Mouse (Mus musculus): ENCODE results near the gene Ly6g. TPM values are rescaled to one million over a fixed set of nuclear protein-coding genes. Genes with fewer than 3 reads are reported as not detected.
"Not testable (repeated sequence)": the region's sequence is repeated elsewhere in the genome, so short reads cannot be mapped to it uniquely, and the experiment has no call there.

The Ly6g gene
- polyA plus RNA-seq, 1 experiment from 2014 or later: not detected

- H3K4me3 ChIP-seq: no peak overlapping the region
- WGBS: 57% methylated on average over 3 of the region's 3 CpGs
- ATAC-seq (ENCODE audit: extremely low read depth, insufficient number of reproducible peaks, low FRiP score, low TSS enrichment): no peak
Measured at GRCm38 (mm10) chr15:75143735-75144134, 11.3 kb upstream of the Ly6g start.

GRCm38 (mm10) chr15:75153087-75153486, 2.0 kb upstream of the Ly6g start:
- no peaks in the 10 kb centered on the region for H3K9me3 ChIP-seq
- no peak overlapping the region for H3K27ac ChIP-seq (replicated peaks)
- ATAC-seq (ENCODE audit: extremely low read depth, insufficient number of reproducible peaks, low FRiP score, low TSS enrichment): no peak
- no peak overlapping the region for H3K4me2 ChIP-seq
- H3K36me3 ChIP-seq: no peaks in the 10 kb centered on the region
- no peaks in the 10 kb centered on the region for H3K4me1 ChIP-seq
- no peak overlapping the region for H3K9ac ChIP-seq
- no peak overlapping the region for H3K4me3 ChIP-seq
- no peaks in the 10 kb centered on the region for H3K27me3 ChIP-seq (replicated peaks)

More at GRCm38 (mm10) chr15:75143735-75144134, 11.3 kb upstream of the Ly6g start:
- Histone ChIP-seq H3K4me2 (no peak overlapping the region), H3K9ac (no peak overlapping the region), H3K27me3 (replicated peaks) (no peaks in the 10 kb centered on the region), H3K36me3 (no peaks in the 10 kb centered on the region), H3K27ac (replicated peaks) (no peak overlapping the region), H3K9me3 (no peaks in the 10 kb centered on the region), H3K4me1 (no peaks in the 10 kb centered on the region)

- no peak overlapping the region for H3K9ac ChIP-seq
- H3K27ac ChIP-seq (replicated peaks): no peak overlapping the region
- no peak overlapping the region for H3K4me3 ChIP-seq
- no peak for ATAC-seq (ENCODE audit: extremely low read depth, insufficient number of reproducible peaks, low FRiP score, low TSS enrichment)
- no peaks in the 10 kb centered on the region for H3K4me1 ChIP-seq
- no peaks in the 10 kb centered on the region for H3K36me3 ChIP-seq
- H3K4me2 ChIP-seq: no peak overlapping the region
- H3K27me3 ChIP-seq (replicated peaks): no peaks in the 10 kb centered on the region
- 31% methylated on average over 1 of the region's 1 CpGs for WGBS
- peaks cover 11% of the 10 kb centered on the region; the same call in 1 of the 2 replicates for H3K9me3 ChIP-seq
Measured at GRCm38 (mm10) chr15:75157646-75158045, 2.6 kb downstream of the Ly6g start.

GRCm38 (mm10) chr15:75175506-75175905, 20.5 kb downstream of the Ly6g start:
- whole genome bisulfite sequencing: 40% methylated on average over 1 of the region's 1 CpGs
- no peaks in the 10 kb centered on the region for H3K36me3 ChIP-seq
- H3K4me1 ChIP-seq: no peaks in the 10 kb centered on the region
- no peak overlapping the region for H3K4me2 ChIP-seq
- H3K9me3 ChIP-seq: no peaks in the 10 kb centered on the region
- no peak overlapping the region for H3K9ac ChIP-seq
- H3K27me3 ChIP-seq (replicated peaks): no peaks in the 10 kb centered on the region
- ATAC-seq (ENCODE audit: extremely low read depth, insufficient number of reproducible peaks, low FRiP score, low TSS enrichment): no peak
- no peak overlapping the region for H3K27ac ChIP-seq (replicated peaks)
- no peak overlapping the region for H3K4me3 ChIP-seq

GRCm38 (mm10) chr15:75186291-75186690, 31.3 kb downstream of the Ly6g start:
- H3K4me3 ChIP-seq: no peak overlapping the region
- H3K9ac ChIP-seq: no peak overlapping the region
- WGBS: 36% methylated on average over 2 of the region's 2 CpGs
- no peaks in the 10 kb centered on the region for H3K9me3 ChIP-seq
- no peak overlapping the region for H3K27ac ChIP-seq (replicated peaks)
- ATAC-seq (ENCODE audit: extremely low read depth, insufficient number of reproducible peaks, low FRiP score, low TSS enrichment): no peak
- H3K4me1 ChIP-seq: no peaks in the 10 kb centered on the region
- H3K27me3 ChIP-seq (replicated peaks): no peaks in the 10 kb centered on the region
- no peak overlapping the region for H3K4me2 ChIP-seq
- no peaks in the 10 kb centered on the region for H3K36me3 ChIP-seq

GRCm38 (mm10) chr15:75189116-75189515, 34.1 kb downstream of the Ly6g start:
- H3K4me2 ChIP-seq: no peak overlapping the region
- no peak overlapping the region for H3K4me3 ChIP-seq
- H3K27ac ChIP-seq (replicated peaks): no peak overlapping the region
- 58% methylated on average over 2 of the region's 2 CpGs for WGBS
- no peak for ATAC-seq (ENCODE audit: extremely low read depth, insufficient number of reproducible peaks, low FRiP score, low TSS enrichment)
- H3K9me3 ChIP-seq: no peaks in the 10 kb centered on the region
- no peaks in the 10 kb centered on the region for H3K4me1 ChIP-seq
- H3K36me3 ChIP-seq: no peaks in the 10 kb centered on the region
- no peaks in the 10 kb centered on the region for H3K27me3 ChIP-seq (replicated peaks)
- H3K9ac ChIP-seq: no peak overlapping the region

- not testable (repeated sequence) for H3K36me3 ChIP-seq; ATAC-seq (ENCODE audit: extremely low read depth, insufficient number of reproducible peaks, low FRiP score, low TSS enrichment); H3K4me2 ChIP-seq; H3K4me3 ChIP-seq; H3K9me3 ChIP-seq; H3K27me3 ChIP-seq (replicated peaks); H3K27ac ChIP-seq (replicated peaks); H3K4me1 ChIP-seq; H3K9ac ChIP-seq
- 0% methylated on average over 1 of the region's 3 CpGs for WGBS
Measured at GRCm38 (mm10) chr15:75190560-75190959, 35.5 kb downstream of the Ly6g start.

Other genes starting within 250 kb of the Ly6g start
- 0.12 TPM in 1 of 2 replicates, not detected in the other for gene Ly6i, start 171.8 kb upstream of the Ly6g start, polyA plus RNA-seq (2015; fragmentation: Nextera tagmentation; extraction: Ambion mirVana)
- 0.88 and 1.3 TPM in 2 replicates for gene Ly6a, start 157.2 kb upstream of the Ly6g start, polyA plus RNA-seq (2015; fragmentation: Nextera tagmentation; extraction: Ambion mirVana)
- 0.43 and 1.7 TPM in 2 replicates for gene Ly6c1, start 106.4 kb upstream of the Ly6g start, polyA plus RNA-seq (2015; fragmentation: Nextera tagmentation; extraction: Ambion mirVana)
- gene Ly6c2, start 43.3 kb upstream of the Ly6g start, polyA plus RNA-seq (2015; fragmentation: Nextera tagmentation; extraction: Ambion mirVana): 0.59 and 0.72 TPM in 2 replicates
- not detected in 2 replicates for gene BC025446, start 61.1 kb downstream of the Ly6g start, polyA plus RNA-seq (2015; fragmentation: Nextera tagmentation; extraction: Ambion mirVana)
- not detected in 2 replicates for gene Ly6f, start 113.2 kb downstream of the Ly6g start, polyA plus RNA-seq (2015; fragmentation: Nextera tagmentation; extraction: Ambion mirVana)

All from heart, embryonic 13.5 days (tissue).